Mouse (Mus musculus) cortical plate, adult 2 months (tissue): ENCODE data around the gene Hsd17b1.

Experiments
- CTCF ChIP-seq: fragments of 200-500 bp; IDR thresholded peaks from 2 replicates; pipeline ENCODE4 v1.5.1; 2011; ENCODE audit warnings: mild to moderate bottlenecking, control low read depth, low read length; ENCODE audit not compliant: insufficient read depth; ENCODE audit errors: extremely low read depth
- POLR2A ChIP-seq: fragments of 200-500 bp; IDR thresholded peaks from 2 replicates; pipeline ENCODE4 v1.6.1; 2011; ENCODE audit warnings: mild to moderate bottlenecking, low read length, control low read depth; ENCODE audit not compliant: insufficient read depth; ENCODE audit errors: extremely low read depth

- TF ChIP-seq CTCF (no peak), POLR2A (no peak)
Observed at GRCm38 (mm10) chr11:101111178-101111577, 33.0 kb downstream of the Hsd17b1 start.
